Mouse (Mus musculus): ENCODE measurements at regions not wholly inside any gene's neighbourhood (a gene's known extent, or its start where the extent isn't known, plus 50 kb on each side); places are given as distances from the start of the nearest gene placed in this dataset.

DNA sequence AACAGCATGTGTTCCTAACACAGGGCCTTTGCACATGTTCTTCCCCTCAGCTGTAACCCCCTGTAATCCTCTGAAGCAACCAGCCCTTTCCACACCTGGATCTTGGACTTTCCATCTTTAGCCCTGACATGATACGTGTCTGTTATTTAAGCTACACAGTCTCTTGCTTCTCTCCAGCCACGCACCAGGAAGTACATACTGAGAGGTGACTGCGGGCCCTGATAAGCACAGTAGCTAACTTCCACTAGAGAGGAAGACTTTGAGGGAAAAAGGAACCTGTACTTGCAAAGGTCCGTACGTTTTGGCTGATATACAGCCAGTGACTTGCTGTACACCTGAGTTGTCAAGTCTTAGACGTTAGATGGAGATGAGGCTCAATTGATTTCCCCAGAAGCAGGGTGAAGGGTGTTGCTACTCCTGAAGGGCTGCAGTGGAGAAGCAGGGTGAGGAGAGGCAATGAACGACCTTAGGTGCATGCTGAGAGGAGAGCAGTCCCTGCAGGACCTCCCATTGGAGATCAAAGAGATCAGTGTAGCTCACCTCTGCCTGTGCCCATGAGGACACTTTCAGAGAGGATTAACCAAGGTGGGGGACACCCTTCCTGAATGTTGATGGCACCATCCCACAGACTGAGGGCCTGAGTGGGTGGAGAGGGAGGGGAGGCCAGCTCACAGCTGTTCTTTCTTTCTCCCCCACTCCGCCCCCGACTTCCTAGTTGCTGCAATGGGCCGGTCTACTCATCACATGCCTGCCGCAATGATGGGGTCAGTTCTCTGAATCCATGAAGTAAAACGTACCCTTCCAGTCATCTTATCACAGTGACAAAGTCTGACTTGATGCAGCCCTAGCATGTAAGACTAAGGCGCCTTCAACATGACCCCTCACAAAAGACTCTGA lies 88.1 kb downstream of the Tomm20 start:
- Histone ChIP-seq H3K4me3 (replicated peaks; ENCODE audit: low read length) (no peak overlapping the region), H3K36me3 (ENCODE audit: insufficient read depth, low read length) (no peaks in the 10 kb centered on the region), H3K4me1 (replicated peaks; ENCODE audit: low read depth, low read length) (peaks cover 52% of the 10 kb centered on the region), H3K9me3 (ENCODE audit: low read length) (0 out of 2 replicates have a peak, but pooled peaks cover 3% of the 10 kb centered on the region), H3K27me3 (ENCODE audit: insufficient read depth, low read length) (no peaks in the 10 kb centered on the region)
- no peak for TF ChIP-seq POU5F1 (IDR thresholded peaks at IDR 0.05; ENCODE audit: borderline replicate concordance, low read length)
- no peak for TF ChIP-seq NANOG (IDR thresholded peaks at IDR 0.05; ENCODE audit: borderline replicate concordance, low read length)
- TF ChIP-seq CTCF (conservative IDR thresholded peaks at IDR 0.05; ENCODE audit: low read length): no peak

DNA sequence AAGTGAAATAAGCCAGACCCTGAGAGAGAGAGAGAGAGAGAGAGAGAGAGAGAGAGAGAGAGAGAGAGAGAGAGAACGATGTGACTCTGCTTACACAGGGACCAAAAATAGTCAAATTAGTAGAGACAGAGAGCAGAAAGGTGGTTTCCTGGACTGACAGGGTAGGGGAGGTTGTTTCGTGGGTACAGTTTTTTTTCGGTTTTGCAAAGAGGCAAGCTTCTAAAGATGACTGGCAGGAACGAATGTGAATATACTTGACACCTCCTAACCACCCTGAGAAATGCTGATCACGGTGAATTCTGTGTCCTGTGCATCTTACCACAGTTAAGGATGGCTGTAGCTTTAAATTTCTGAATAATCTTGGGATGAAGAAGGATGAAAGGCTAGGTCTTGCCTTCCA lies 89.7 kb downstream of the Tomm20 start:
- H3K4me1 ChIP-seq (replicated peaks; ENCODE audit: low read depth, low read length): peaks cover 40% of the 10 kb centered on the region
- TF ChIP-seq NANOG (IDR thresholded peaks at IDR 0.05; ENCODE audit: borderline replicate concordance, low read length) (no peak), POU5F1 (IDR thresholded peaks at IDR 0.05; ENCODE audit: borderline replicate concordance, low read length) (no peak)

DNA sequence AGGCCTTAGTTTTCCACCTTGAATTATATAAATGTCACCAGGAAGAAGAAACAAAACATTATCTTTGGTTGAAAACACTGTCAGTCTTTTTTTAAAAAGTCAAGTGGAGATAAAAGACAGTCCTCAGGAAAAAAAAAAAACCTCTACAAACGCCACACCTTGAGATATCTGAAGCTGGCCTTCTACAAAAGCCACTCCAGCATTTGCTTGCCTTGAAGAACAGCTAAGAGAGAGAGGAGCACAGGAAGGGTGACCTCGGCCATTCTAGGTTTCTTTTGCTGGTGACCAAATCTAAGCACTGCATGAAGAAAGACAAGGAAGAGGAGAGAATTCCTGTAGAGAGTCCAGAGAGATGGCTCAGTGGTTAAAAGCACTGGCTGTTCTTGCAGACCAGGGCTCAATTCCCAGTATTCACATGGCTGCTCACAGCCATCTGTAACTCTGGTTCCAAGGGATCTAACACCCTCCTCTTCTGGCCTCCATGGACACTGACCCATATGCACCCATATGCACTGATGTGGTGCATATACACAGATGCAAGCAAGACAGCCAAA lies 90.5 kb downstream of the Tomm20 start:
- Histone ChIP-seq H3K4me3 (replicated peaks; ENCODE audit: low read length) (no peak overlapping the region), H3K36me3 (ENCODE audit: insufficient read depth, low read length) (no peaks in the 10 kb centered on the region), H3K9me3 (ENCODE audit: low read length) (0 out of 2 replicates have a peak, but pooled peaks cover 3% of the 10 kb centered on the region), H3K4me1 (replicated peaks; ENCODE audit: low read depth, low read length) (peaks cover 33% of the 10 kb centered on the region), H3K27me3 (ENCODE audit: insufficient read depth, low read length) (no peaks in the 10 kb centered on the region)
- no peak for TF ChIP-seq POU5F1 (IDR thresholded peaks at IDR 0.05; ENCODE audit: borderline replicate concordance, low read length)
- TF ChIP-seq NANOG (IDR thresholded peaks at IDR 0.05; ENCODE audit: borderline replicate concordance, low read length): no peak

More for the DNA sequence above, 89.7 kb downstream of the Tomm20 start:
- Histone ChIP-seq H3K4me3 (replicated peaks; ENCODE audit: low read length) (no peak overlapping the region), H3K36me3 (ENCODE audit: insufficient read depth, low read length) (no peaks in the 10 kb centered on the region), H3K9me3 (ENCODE audit: low read length) (0 out of 2 replicates have a peak, but pooled peaks cover 3% of the 10 kb centered on the region), H3K27me3 (ENCODE audit: insufficient read depth, low read length) (no peaks in the 10 kb centered on the region)

DNA sequence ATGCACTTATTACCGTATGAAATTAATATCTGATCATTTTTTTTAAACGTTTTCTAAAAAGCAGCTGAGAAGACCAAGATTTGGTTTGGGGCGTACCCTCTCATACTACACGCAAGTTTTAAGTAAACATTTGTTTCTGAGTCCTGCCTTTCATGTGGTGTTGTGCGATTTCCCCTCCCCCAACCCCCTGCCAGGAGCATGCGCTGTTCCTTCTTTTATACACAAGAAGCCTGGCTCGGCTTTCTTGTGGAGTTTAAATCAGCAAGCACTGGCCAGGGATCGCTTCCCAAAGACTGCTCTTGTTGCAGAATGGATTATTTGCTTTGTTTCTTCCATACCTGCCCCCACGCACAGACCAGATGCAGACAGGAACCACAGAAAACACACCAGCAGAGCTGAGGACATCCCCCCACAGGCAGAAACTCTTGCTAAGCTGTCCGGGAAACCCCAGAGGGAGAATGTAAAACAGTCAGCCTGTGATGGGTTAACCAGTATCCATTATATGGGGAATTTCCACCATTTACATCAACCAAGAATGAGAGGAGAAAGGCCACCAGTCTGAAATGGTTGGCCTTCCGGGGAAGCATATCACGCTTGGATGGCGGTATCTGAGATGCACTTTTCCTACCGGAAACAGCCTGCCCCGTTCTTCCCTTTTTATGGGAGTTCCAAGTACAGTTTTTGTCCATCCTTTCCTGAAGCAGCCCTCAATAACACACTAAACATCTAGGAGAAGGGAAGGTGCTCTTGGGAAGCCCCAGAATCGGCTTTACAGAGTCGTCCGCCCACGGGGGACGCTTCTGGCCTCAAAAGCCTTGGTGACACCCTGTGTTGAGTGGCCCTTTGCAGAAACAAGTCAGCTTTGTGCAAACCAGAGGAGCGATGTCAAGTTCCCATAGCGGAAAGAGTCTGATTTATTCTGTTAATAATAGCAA lies 91.3 kb downstream of the Tomm20 start:
- Histone ChIP-seq H3K9me3 (ENCODE audit: low read length) (0 out of 2 replicates have a peak, but pooled peaks cover 3% of the 10 kb centered on the region), H3K27me3 (ENCODE audit: insufficient read depth, low read length) (no peaks in the 10 kb centered on the region), H3K4me3 (replicated peaks; ENCODE audit: low read length) (no peak overlapping the region), H3K4me1 (replicated peaks; ENCODE audit: low read depth, low read length) (peaks cover 28% of the 10 kb centered on the region), H3K36me3 (ENCODE audit: insufficient read depth, low read length) (no peaks in the 10 kb centered on the region)
- TF ChIP-seq CTCF (conservative IDR thresholded peaks at IDR 0.05; ENCODE audit: low read length): no peak
- no peak for TF ChIP-seq NANOG (IDR thresholded peaks at IDR 0.05; ENCODE audit: borderline replicate concordance, low read length)
- no peak for TF ChIP-seq POU5F1 (IDR thresholded peaks at IDR 0.05; ENCODE audit: borderline replicate concordance, low read length)

DNA sequence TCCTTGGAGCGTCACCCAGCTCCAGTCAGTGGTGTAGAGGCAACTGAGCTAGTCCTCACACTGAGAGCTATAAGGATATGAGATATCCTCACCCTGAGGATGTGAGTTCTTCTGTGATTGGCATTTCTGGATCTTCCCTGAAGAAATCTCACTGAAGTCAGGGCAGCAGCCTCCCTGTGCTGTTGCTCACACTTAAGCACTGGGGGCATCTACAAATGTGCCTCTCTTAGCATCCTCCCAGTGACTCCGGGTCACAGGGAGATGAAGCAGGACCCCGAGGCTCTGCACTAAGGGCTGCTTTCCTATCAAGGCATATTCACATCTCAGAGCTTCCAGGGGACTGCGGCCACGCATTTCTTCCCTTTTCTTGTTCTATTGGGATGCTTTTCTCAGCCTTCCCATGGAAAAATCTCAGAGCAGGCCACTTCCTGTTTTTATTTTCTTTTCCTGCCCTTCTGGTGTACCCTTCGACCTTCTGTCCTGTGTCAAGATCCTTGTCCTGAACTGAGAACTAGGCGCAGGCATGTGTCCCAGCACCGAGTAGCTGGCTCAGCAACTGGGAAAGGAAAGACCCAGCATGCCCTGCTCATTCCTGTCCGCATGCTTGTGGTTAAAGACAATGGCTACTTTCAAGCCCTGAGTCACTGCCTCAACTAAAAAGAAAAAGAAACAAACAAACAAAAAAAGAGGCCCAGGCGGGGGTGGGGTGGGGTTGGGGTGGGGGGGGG lies 92.8 kb downstream of the Tomm20 start:
- no peak for TF ChIP-seq CTCF (conservative IDR thresholded peaks at IDR 0.05; ENCODE audit: low read length)
- TF ChIP-seq NANOG (IDR thresholded peaks at IDR 0.05; ENCODE audit: borderline replicate concordance, low read length): no peak
- no peak for TF ChIP-seq POU5F1 (IDR thresholded peaks at IDR 0.05; ENCODE audit: borderline replicate concordance, low read length)
- Histone ChIP-seq H3K4me3 (replicated peaks; ENCODE audit: low read length) (no peak overlapping the region), H3K27me3 (ENCODE audit: insufficient read depth, low read length) (peaks cover 3% of the 10 kb centered on the region; the same call in 1 of the 2 replicates), H3K36me3 (ENCODE audit: insufficient read depth, low read length) (no peaks in the 10 kb centered on the region), H3K9me3 (ENCODE audit: low read length) (no peaks in the 10 kb centered on the region), H3K4me1 (replicated peaks; ENCODE audit: low read depth, low read length) (peaks cover 25% of the 10 kb centered on the region)

DNA sequence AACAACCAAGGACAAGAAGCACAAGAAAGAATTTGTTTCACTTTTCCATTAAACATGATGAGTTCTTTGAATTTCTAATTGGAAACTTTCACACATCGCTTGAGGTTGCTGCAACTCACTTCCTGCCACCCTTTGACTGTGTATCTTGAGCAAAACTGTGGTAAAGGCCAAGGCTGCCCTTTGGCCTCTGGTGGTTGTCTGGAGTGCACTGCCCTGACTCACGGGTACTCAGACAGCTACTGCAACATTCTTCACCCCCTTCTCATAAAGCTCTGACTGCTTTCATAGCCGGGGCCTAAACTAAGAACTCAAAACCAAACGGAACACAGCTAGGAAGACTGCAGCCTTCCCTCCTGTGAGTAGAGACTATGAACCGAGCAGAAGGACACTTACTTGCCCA lies 93.5 kb downstream of the Tomm20 start:
- Histone ChIP-seq H3K36me3 (ENCODE audit: insufficient read depth, low read length) (no peaks in the 10 kb centered on the region), H3K9me3 (ENCODE audit: low read length) (no peaks in the 10 kb centered on the region), H3K4me1 (replicated peaks; ENCODE audit: low read depth, low read length) (peaks cover 21% of the 10 kb centered on the region), H3K4me3 (replicated peaks; ENCODE audit: low read length) (no peak overlapping the region), H3K27me3 (ENCODE audit: insufficient read depth, low read length) (peaks cover 3% of the 10 kb centered on the region; the same call in 1 of the 2 replicates)
- TF ChIP-seq CTCF (conservative IDR thresholded peaks at IDR 0.05; ENCODE audit: low read length) (no peak), POU5F1 (IDR thresholded peaks at IDR 0.05; ENCODE audit: borderline replicate concordance, low read length) (no peak), NANOG (IDR thresholded peaks at IDR 0.05; ENCODE audit: borderline replicate concordance, low read length) (no peak)

DNA sequence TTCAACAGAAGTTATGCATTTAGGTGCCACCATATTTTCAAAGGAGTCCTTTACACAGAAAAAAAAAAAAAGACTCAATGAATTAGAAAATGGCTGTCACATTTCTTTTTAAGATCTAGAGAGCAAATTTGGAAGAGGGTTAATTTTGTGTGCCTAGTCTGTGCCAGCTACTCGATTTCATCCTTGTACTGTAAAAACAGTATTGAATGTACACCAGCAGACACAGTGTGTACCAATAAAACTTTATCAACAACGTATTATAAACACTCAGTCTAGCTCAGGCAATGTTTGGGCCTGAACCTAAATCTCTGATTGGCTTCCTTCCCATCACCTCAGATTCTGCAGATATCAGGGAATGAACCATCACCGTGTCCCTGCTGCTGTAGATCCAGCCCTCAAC lies 93.9 kb downstream of the Tomm20 start:
- H3K36me3 ChIP-seq (ENCODE audit: insufficient read depth, low read length): no peaks in the 10 kb centered on the region
- H3K27me3 ChIP-seq (ENCODE audit: insufficient read depth, low read length): peaks cover 3% of the 10 kb centered on the region; the same call in 1 of the 2 replicates
- H3K4me1 ChIP-seq (replicated peaks; ENCODE audit: low read depth, low read length): peaks cover 21% of the 10 kb centered on the region
- no peaks in the 10 kb centered on the region for H3K9me3 ChIP-seq (ENCODE audit: low read length)
- TF ChIP-seq POU5F1 (IDR thresholded peaks at IDR 0.05; ENCODE audit: borderline replicate concordance, low read length) (no peak), NANOG (IDR thresholded peaks at IDR 0.05; ENCODE audit: borderline replicate concordance, low read length) (no peak), CTCF (conservative IDR thresholded peaks at IDR 0.05; ENCODE audit: low read length) (no peak)
- H3K4me3 ChIP-seq (replicated peaks; ENCODE audit: low read length): no peak overlapping the region

Data from E14TG2a.4 (cell line).